Mouse (Mus musculus): ENCODE measurements around the gene Sufu. TPM values are rescaled to one million over a fixed set of nuclear protein-coding genes. Genes with fewer than 3 reads are reported as not detected.

Sufu gene
- total RNA-seq, 2 experiments from 2014 or later: 10.8 to 12.7 TPM

DNA sequence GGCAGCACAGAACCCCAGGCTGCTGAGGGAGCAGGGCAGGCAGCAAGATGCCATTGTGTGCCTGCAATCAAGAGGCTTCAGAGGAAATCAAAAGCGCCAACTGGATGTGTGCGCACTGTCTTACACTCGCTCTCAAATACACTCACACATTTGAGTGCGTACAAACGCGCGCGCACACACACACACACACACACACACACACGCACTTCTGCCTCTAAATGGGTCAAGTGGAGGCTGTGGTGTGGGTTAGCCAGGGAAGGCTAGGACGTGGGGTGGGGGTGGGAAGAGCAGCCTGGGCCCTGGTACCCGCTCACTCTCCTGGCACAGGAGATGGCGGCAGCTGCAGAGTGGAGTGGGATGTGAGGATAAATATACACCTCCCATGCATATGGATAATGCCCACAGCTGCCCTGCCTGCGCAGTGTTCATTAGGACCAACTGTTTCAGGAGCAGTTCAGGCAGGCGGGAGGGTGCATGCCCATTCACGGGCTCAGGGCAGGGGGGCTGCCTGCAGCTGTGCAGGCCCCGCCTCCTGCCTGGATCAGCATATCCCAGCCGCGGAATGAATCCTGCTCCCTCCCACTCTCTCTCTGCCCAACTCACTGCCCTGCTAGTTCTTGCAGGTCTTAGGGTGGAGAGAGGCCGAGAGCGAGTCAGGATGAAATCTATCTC, 126.9 kb downstream of the Sufu start:
- peak in 1 of 2 experiments; percentile 52 for DNase-seq
- intact Hi-C loops (cut with DNase I): loop anchor here (2.0 kb wide), 1 partner anchor 19 kb away; no protein-coding TSS in a partner anchor

DNA sequence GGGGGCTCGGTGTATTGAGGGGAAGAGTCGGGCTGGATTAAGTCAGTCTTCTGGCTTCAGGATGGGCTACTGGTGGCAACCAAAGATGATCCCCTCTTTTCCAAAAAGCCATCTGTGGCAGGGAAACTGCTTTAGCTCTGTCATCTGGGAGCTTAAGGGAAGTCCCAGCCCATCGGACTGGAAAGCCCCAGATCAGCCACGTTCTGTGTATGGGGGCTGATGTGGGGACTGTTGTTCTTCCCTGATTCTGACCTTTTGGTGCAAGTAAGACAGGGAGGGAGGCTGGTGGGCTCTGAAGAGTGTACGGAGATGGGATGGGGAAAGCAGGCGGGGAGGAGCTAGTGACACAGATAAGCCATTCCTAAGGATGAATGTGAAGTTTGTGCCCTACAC, 127.5 kb downstream of the Sufu start:
- intact Hi-C loops (cut with DNase I): loop anchor here (2.0 kb wide), 1 partner anchor 19 kb away; no protein-coding TSS in a partner anchor
- DNase-seq: no peak

DNA sequence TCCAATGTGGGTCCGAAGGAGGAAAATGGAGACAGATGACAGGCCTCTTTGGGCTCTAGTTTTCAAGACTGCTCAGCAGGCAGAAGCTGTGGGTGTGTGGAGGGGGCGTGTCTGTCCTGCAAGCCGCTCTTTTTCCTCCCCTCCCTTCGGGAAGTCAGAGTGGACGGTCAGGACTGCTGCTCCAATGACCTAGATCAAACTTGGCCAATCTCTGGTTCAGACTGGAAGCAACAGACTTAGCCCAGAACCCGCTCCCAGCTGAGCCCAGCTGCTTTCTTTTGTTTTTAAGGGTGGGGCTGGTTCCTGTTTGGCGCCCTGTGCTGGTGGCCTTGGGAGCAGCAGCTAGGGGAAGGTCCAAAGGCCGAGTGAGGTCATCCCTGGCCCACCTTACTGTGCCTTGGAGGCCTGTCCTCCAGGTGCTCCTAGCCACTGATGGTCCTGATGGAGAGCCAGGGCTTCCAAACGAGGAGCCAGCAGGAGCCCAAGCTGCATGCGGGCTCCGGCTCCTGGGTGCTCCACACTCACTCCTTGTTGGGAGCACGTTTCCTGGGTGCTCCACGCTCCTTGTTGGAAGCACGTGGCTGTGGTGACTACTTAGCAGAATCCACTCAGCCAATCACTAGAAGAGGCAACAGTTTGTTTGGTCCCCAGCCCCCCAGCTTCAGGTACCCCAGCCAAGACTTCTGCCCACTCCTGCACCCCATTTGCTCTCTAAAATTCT, 128.1 kb downstream of the Sufu start:
- DNase-seq: peak; percentile 75 to 82
- intact Hi-C loops (cut with DNase I): loop anchor here (2.0 kb wide), 1 partner anchor 20 kb away; no protein-coding TSS in a partner anchor

DNA sequence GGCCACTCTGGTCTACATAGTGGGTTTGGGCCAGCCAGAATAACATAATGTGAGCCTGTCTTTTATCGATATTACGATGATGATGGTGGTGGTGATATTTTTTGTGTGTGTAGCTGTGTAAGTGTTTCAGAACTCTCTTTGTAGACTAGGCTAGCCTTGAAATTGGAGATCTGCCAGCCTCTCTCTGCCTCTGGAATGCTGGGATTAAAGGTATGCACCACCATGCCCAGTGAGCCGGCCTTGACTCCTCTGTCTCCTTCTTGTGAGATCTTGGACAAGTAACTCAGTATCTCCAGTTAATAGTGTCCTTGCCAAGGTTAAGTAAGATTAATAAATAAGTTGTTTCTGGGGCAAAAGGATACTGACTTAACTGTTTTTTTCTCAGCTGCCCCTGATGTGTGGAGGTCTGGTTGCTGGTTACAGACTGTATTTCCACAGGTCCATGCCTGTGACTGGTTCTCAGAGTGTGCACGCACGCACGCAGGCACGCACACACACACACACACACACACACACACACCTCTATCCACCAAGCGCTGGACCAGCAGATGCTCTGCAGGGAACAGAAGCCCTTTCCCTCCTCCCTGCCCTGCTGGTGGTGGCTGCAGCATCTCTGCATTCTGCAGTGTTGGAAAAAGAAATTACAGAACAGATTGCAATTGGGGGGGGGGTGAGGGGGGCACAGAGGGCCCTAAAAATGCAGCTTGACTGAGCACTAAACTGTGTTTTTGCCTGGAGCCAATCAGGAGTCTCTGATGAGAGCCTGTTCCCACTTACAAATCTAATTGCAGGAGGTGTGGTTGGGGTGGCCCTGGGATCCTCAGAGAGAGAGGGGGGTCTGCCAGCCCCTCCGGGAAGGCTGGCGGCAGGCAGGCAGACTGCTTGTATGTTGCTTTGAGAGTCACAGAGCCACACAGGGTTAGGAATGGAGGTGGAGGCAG, 129.3 kb downstream of the Sufu start:
- no peak for DNase-seq
- intact Hi-C loops (cut with DNase I): loop anchor here (2.0 kb wide), 2 partner anchors 21 to 47 kb away; no protein-coding TSS in a partner anchor

DNA sequence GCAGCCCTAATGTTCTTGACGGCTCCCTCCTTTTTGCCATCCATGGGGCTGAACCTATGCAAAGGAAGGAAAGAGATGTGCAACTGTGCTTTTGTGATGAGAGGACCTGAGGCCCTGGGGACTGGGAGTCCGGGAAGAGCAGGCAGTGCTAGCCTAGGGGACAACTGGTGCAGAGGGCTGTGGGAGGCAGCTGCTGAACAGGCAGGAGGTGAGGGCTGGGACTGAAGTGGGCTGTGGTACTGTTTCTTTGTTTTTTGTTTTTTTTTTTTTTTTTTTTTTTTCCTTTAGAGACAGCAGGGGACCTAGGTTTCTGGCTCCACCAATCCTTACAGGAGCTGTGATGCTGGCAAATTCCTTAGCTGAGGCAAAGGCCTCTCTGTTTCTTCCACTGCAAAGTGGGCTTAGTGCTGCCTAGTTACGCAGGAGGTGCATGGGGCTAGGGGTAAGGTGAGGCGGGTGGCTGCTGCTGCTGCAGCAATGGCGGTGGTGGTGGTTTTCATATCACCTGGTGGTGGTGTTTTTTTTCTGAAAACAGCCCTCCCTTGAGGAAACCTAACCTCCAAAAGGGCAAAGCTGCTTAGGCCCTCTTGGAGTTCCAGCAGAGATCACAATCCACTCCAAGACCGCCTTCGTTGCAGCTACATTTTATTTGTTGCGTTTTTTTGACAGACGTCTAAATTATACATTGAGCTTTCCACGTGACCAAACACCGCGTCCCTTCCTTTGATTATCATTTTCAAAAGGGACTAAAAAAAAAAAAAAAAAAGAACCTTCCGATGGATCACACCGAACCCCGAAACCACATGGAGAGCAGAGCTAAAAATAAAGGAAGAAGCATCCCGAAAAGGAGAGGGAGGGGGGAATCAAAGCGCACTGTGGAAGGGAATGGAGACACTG, 131.2 kb downstream of the Sufu start:
- intact Hi-C loops (cut with DNase I): loop anchor here (1.0 to 2.0 kb wide), 3 partner anchors 25 to 49 kb away; no protein-coding TSS in a partner anchor
- DNase-seq: no peak

GRCm38 (mm10) chr19:46528529-46529213, 132.0 kb downstream of the Sufu start:
- peak; percentile 57 to 72 for DNase-seq
- intact Hi-C loops (cut with DNase I): loop anchor here (1.0 to 2.0 kb wide), 2 partner anchors 25 to 32 kb away; no protein-coding TSS in a partner anchor

GRCm38 (mm10) chr19:46529601-46530448, 133.1 kb downstream of the Sufu start:
- peak in 1 of 2 experiments; percentile 14 for DNase-seq
- intact Hi-C loops (cut with DNase I): loop anchor here (2.0 kb wide), 1 partner anchor 31 kb away; no protein-coding TSS in a partner anchor

GRCm38 (mm10) chr19:46530449-46530990, 133.8 kb downstream of the Sufu start:
- intact Hi-C loops (cut with DNase I): no loop called here
- peak in 1 of 2 experiments; percentile 17 for DNase-seq

DNA sequence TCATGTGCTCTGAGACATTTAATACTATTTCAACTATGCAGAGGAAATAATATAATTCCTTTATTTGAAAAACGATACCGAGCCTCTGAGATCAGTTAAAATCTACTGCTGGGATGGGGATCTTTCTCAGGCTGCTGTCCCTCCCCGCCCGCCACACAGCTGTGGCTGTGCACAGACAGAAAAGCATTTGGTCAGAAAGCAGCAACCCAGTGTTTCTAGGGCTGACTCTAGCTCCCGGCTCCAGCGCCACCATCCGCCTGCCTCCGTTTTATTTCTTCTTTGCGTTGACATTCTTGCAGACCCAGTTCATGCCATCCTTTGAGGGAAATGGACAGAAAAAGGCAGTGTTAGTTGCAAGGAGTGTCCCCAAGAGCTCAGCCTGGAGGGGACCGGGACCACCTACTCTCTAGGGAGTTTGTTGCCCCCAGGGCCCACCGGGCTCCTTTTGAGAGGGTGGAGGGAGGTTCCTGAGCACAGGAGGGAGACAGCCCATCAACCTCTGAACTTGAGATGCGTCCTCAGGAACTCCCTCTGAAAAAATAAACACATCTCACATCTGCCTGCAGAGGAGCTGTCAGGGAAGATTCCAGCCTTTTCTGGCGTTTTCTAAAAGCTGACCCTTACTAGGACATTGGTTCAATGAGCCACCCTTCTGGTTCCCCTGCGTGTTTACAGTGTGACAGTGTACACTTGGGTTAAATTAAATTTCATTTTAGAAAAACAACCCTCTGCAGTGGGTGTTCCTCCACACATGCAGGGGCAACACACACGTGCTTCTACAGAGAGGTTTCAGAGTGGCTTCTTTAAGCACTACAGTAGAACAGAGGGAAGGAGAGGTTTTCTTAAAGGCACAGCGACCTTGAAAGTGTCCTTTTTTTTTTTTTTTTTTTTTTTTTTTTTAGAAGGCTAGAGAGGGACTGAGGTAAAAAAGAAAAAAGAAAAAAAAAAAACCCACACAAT, 134.7 kb downstream of the Sufu start:
- DNase-seq: peak in 1 of 2 experiments; percentile 42
- intact Hi-C loops (cut with DNase I): no loop called here

- intact Hi-C loops (cut with DNase I): no loop called here
- DNase-seq: no peak
Measured at GRCm38 (mm10) chr19:46532031-46532688, 135.5 kb downstream of the Sufu start.

GRCm38 (mm10) chr19:46533066-46533465, 136.4 kb downstream of the Sufu start:
- intact Hi-C loops (cut with DNase I): no loop called here
- DNase-seq: no peak

- intact Hi-C loops (cut with DNase I): no loop called here
Measured at GRCm38 (mm10) chr19:46533525-46533924, 136.8 kb downstream of the Sufu start.

DNA sequence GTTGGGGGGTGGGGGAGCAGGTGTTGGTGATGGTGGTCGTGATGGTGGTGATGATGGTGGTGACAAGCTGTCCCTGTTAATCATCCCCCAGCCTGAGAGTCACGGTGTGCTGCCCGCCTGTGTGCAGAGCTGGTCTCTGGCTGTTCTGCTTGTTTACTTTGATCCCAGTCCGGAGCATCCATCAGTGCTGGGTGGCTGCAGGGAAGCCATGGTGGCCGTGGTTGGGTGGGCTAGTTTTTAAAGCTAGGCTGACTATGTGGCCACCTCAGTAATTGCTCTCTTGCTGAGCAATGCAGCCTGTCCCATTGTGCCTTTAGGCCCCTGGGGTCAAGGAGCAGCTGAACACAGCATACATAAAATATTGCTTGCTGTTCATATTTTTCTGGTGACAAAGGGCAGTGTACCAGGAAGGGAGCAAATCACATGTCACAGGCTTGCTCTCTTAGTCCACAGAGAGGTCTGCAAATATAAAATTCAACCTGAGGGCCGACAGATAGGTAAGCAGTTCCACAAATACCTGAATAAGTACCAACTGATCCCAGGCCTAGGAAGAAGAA, 137.9 kb downstream of the Sufu start:
- DNase-seq: no peak
- intact Hi-C loops (cut with DNase I): no loop called here

More at GRCm38 (mm10) chr19:46533525-46533924, 136.8 kb downstream of the Sufu start:
- no peak for DNase-seq

DNA sequence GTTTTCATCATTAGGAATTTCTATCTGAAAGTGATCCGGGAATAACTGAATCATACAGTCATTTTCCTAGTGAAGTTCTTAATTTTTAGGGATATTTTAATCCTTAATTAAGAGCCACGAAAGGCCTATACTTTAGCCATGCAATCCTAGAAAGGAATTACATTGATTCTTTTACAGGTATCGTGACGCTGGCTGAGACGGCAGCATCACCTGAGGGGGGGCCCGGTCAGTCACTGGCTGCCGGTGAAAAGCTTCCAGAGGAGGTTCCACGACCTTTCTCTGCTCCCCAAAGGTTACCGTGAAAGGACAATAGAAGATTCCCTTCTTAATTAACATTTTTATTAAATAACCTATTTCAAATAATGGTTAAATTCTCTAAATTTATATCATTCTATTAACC, 140.7 kb downstream of the Sufu start:
- no peak for DNase-seq
- intact Hi-C loops (cut with DNase I): no loop called here

GRCm38 (mm10) chr19:46538213-46538612, 141.5 kb downstream of the Sufu start:
- intact Hi-C loops (cut with DNase I): no loop called here
- no peak for DNase-seq

All from heart, postnatal 36 days (tissue).